Mouse (Mus musculus): ENCODE results near the gene Lamtor1. TPM values are rescaled to one million over a fixed set of nuclear protein-coding genes. Genes with fewer than 3 reads are reported as not detected.

Lamtor1 gene
- polyA plus RNA-seq, 1 experiment from 2014 or later: 144 TPM

DNA sequence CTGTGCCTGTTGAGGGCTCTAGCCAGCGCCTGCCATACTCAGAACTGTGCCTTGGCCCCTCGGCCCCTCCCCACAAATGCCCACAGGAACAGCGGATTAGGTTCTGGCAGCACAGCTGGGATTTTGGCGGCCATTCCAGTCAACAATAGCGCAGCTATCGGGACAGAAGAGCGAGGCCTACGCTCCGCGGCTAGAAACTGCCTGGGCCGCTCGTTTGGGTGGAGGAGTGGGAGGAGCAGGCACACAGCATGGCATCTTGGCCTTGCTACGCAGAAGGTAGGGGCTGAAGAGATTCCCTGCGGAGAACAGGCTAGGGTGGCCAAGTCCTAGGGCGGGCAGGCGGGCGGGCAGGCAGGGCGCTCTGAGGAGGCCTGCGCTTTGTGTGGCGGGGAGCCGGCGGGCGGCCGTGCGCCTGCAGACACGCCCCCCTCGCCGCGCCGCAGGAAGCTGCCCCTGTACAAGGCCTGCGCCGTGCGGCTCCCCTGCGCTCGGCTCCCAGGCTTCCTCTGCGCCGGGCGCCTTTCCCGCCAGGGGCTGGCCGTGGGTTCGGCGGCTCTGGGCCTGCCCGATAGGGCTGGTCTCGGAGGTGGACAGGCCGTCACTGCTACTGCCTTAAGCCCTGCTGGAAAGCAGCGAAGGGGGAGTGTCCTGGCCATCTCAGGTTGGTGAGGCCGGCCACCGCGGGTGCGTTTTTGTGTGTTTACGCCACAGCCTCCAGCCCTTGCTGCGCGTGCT, 64.2 kb downstream of the Lamtor1 start:
- peak; percentile 93 for ATAC-seq
- WGBS: 0% methylated on average over 42 of the region's 53 CpGs
- Histone ChIP-seq H3K4me1 (ENCODE audit: control insufficient read depth, insufficient read depth, low read length) (peaks cover 36% of the 10 kb centered on the region), H3K36me3 (ENCODE audit: control insufficient read depth, insufficient read depth, low read length) (no peaks in the 10 kb centered on the region), H3K4me2 (ENCODE audit: low read length) (peak overlapping the region; percentile 59), H3K9me3 (replicated peaks; ENCODE audit: control insufficient read depth, low read length, poor library complexity, severe bottlenecking) (no peaks in the 10 kb centered on the region), H3K27ac (ENCODE audit: low read length) (peak overlapping the region; percentile 100), H3K4me3 (ENCODE audit: low read depth, low read length) (peak overlapping the region; percentile 71), H3K9ac (ENCODE audit: low read depth, low read length) (peak overlapping the region; percentile 94), H3K27me3 (ENCODE audit: control insufficient read depth, insufficient read depth, low read depth, low read length) (no peaks in the 10 kb centered on the region)

- Histone ChIP-seq H3K4me1 (ENCODE audit: control insufficient read depth, insufficient read depth, low read length) (peaks cover 36% of the 10 kb centered on the region), H3K27ac (ENCODE audit: low read length) (peak overlapping the region; percentile 100), H3K9me3 (replicated peaks; ENCODE audit: control insufficient read depth, low read length, poor library complexity, severe bottlenecking) (no peaks in the 10 kb centered on the region), H3K4me3 (ENCODE audit: low read depth, low read length) (peak overlapping the region; percentile 71), H3K27me3 (ENCODE audit: control insufficient read depth, insufficient read depth, low read depth, low read length) (no peaks in the 10 kb centered on the region), H3K36me3 (ENCODE audit: control insufficient read depth, insufficient read depth, low read length) (no peaks in the 10 kb centered on the region), H3K4me2 (ENCODE audit: low read length) (peak overlapping the region; percentile 59), H3K9ac (ENCODE audit: low read depth, low read length) (peak overlapping the region; percentile 94)
- WGBS: 0% methylated on average over 13 of the region's 17 CpGs
- peak; percentile 81 for ATAC-seq
Observed at GRCm38 (mm10) chr7:101970429-101970775, 64.7 kb downstream of the Lamtor1 start.

DNA sequence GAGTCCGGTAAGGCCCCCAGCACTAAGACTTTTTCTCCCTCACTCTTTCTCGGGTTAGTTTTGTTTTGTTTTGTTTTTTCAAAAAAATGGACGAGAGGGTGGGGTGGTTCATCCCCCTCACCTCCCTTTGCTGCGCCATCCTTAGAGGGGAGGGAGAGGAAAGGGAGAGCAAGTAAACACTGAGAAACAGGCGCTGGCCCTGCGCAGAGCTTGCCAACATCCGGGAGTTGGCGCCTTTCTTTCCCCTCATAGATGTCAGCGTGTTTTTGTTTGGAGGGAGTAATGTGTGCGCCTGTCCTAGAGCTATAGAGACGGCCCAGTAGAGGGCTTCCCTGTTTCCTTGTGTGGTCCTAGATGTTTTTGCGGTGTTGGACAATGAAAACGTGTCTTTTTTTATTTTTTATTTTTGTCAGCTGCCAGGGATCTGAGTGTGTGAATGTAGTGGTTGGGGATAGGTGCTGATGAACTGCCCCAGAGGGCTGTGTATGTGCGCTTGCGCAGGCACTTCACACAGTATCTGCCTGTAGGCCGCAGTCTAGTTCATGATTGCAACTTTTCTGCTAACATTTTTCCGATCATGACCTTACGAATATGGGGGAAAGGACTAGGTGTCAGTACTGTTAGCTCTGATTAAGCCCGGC, 65.2 kb downstream of the Lamtor1 start:
- Histone ChIP-seq H3K4me3 (ENCODE audit: low read depth, low read length) (peak overlapping the region; percentile 71), H3K27ac (ENCODE audit: low read length) (peak overlapping the region; percentile 100), H3K27me3 (ENCODE audit: control insufficient read depth, insufficient read depth, low read depth, low read length) (no peaks in the 10 kb centered on the region), H3K4me2 (ENCODE audit: low read length) (peak overlapping the region; percentile 59), H3K9me3 (replicated peaks; ENCODE audit: control insufficient read depth, low read length, poor library complexity, severe bottlenecking) (no peaks in the 10 kb centered on the region), H3K36me3 (ENCODE audit: control insufficient read depth, insufficient read depth, low read length) (no peaks in the 10 kb centered on the region), H3K9ac (ENCODE audit: low read depth, low read length) (peak overlapping the region; percentile 94), H3K4me1 (ENCODE audit: control insufficient read depth, insufficient read depth, low read length) (peaks cover 36% of the 10 kb centered on the region)
- peak; percentile 73 for ATAC-seq
- 3% methylated on average over 19 of the region's 19 CpGs for WGBS

GRCm38 (mm10) chr7:101971721-101972120, 66.0 kb downstream of the Lamtor1 start:
- Histone ChIP-seq H3K36me3 (ENCODE audit: control insufficient read depth, insufficient read depth, low read length) (no peaks in the 10 kb centered on the region), H3K4me1 (ENCODE audit: control insufficient read depth, insufficient read depth, low read length) (peaks cover 36% of the 10 kb centered on the region), H3K9ac (ENCODE audit: low read depth, low read length) (peak overlapping the region; percentile 94), H3K27ac (ENCODE audit: low read length) (peak overlapping the region; percentile 100), H3K27me3 (ENCODE audit: control insufficient read depth, insufficient read depth, low read depth, low read length) (no peaks in the 10 kb centered on the region), H3K9me3 (replicated peaks; ENCODE audit: control insufficient read depth, low read length, poor library complexity, severe bottlenecking) (no peaks in the 10 kb centered on the region), H3K4me2 (ENCODE audit: low read length) (peak overlapping the region; percentile 59), H3K4me3 (ENCODE audit: low read depth, low read length) (peak overlapping the region; percentile 71)
- ATAC-seq: no peak
- WGBS: 60% methylated on average over 2 of the region's 2 CpGs

DNA sequence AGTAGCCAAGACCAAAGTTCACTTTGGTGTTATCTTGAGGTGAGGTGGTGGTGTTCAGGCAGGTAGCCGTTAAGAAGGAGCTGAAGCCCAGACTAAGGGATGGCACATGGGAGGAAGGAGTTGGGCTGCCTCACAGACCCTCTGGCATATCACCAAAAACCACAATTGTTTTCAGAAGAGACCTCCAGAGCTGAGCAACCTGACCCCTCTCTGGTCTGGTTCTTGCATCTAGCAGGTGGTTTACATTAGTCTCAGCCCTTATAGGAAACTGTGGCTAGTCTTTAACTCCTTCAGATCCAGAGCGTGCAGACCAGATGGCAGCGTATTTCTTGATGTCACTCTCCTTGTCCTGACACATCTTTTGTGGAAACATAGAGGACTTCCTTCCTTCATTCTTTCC, 68.0 kb downstream of the Lamtor1 start:
- H3K4me3 ChIP-seq (ENCODE audit: low read depth, low read length): no peak overlapping the region
- no peak for ATAC-seq
- no peak overlapping the region for H3K9ac ChIP-seq (ENCODE audit: low read depth, low read length)
- WGBS: 91% methylated on average over 3 of the region's 3 CpGs
- H3K36me3 ChIP-seq (ENCODE audit: control insufficient read depth, insufficient read depth, low read length): no peaks in the 10 kb centered on the region
- peaks cover 28% of the 10 kb centered on the region for H3K4me1 ChIP-seq (ENCODE audit: control insufficient read depth, insufficient read depth, low read length)
- no peaks in the 10 kb centered on the region for H3K9me3 ChIP-seq (replicated peaks; ENCODE audit: control insufficient read depth, low read length, poor library complexity, severe bottlenecking)
- H3K27me3 ChIP-seq (ENCODE audit: control insufficient read depth, insufficient read depth, low read depth, low read length): no peaks in the 10 kb centered on the region
- no peak overlapping the region for H3K27ac ChIP-seq (ENCODE audit: low read length)
- H3K4me2 ChIP-seq (ENCODE audit: low read length): no peak overlapping the region

DNA sequence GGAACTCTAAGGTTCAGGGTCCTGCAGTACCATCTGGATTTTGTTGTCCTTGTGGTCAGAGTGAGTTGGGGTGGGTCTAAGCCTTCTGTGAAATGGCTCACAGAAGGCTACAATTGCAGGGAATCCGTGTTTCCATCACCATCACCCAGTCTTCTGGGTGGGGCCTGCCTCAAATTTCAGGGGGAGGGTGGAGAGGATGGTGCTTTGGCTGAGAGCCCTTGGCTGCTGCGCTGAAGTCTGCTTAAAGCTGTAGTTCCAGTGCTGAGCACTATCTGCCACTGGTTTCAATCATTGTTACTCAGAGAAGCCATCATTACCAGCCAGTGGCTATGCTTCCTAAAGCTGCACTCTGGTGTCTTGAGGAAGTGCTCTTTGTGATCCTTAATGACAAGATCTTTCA, 68.8 kb downstream of the Lamtor1 start:
- no peak overlapping the region for H3K27ac ChIP-seq (ENCODE audit: low read length)
- no peak for ATAC-seq
- H3K27me3 ChIP-seq (ENCODE audit: control insufficient read depth, insufficient read depth, low read depth, low read length): no peaks in the 10 kb centered on the region
- no peak overlapping the region for H3K4me3 ChIP-seq (ENCODE audit: low read depth, low read length)
- no peaks in the 10 kb centered on the region for H3K9me3 ChIP-seq (replicated peaks; ENCODE audit: control insufficient read depth, low read length, poor library complexity, severe bottlenecking)
- H3K9ac ChIP-seq (ENCODE audit: low read depth, low read length): no peak overlapping the region
- H3K36me3 ChIP-seq (ENCODE audit: control insufficient read depth, insufficient read depth, low read length): no peaks in the 10 kb centered on the region
- no peak overlapping the region for H3K4me2 ChIP-seq (ENCODE audit: low read length)
- WGBS: 85% methylated on average over 2 of the region's 2 CpGs
- peaks cover 23% of the 10 kb centered on the region for H3K4me1 ChIP-seq (ENCODE audit: control insufficient read depth, insufficient read depth, low read length)

Small RNA genes within 50 kb of the gene (microRNA-seq; reads per million reads assigned to microRNA genes)
- gene Gm22655: not detected

Other genes starting within 250 kb of the Lamtor1 start
- 43.0 and 46.5 TPM in 2 replicates for gene Clpb, start 242.3 kb upstream of the Lamtor1 start, polyA plus RNA-seq (2015; fragmentation: Nextera tagmentation; extraction: Ambion mirVana)
- 0.21 TPM in 1 of 2 replicates, not detected in the other for gene Phox2a, start 87.6 kb upstream of the Lamtor1 start, polyA plus RNA-seq (2015; fragmentation: Nextera tagmentation; extraction: Ambion mirVana)
- gene Inppl1, start 67.7 kb upstream of the Lamtor1 start, polyA plus RNA-seq (2015; fragmentation: Nextera tagmentation; extraction: Ambion mirVana): 4.2 and 10.2 TPM in 2 replicates
- gene Folr2, start 48.7 kb upstream of the Lamtor1 start, polyA plus RNA-seq (2015; fragmentation: Nextera tagmentation; extraction: Ambion mirVana): 1.0 and 1.1 TPM in 2 replicates
- 71.6 and 79.9 TPM in 2 replicates for gene Anapc15, start 42.2 kb upstream of the Lamtor1 start, polyA plus RNA-seq (2015; fragmentation: Nextera tagmentation; extraction: Ambion mirVana)
- gene Folr1, start 35.1 kb upstream of the Lamtor1 start, polyA plus RNA-seq (2015; fragmentation: Nextera tagmentation; extraction: Ambion mirVana): 23.7 and 24.2 TPM in 2 replicates
- gene Tomt, start 455 bp downstream of the Lamtor1 start, polyA plus RNA-seq (2015; fragmentation: Nextera tagmentation; extraction: Ambion mirVana): 0.21 and 0.35 TPM in 2 replicates
- 11.6 and 13.4 TPM in 2 replicates for gene Lrrc51, start 28.0 kb downstream of the Lamtor1 start, polyA plus RNA-seq (2015; fragmentation: Nextera tagmentation; extraction: Ambion mirVana)
- gene Numa1, start 28.2 kb downstream of the Lamtor1 start, polyA plus RNA-seq (2015; fragmentation: Nextera tagmentation; extraction: Ambion mirVana): 37.8 and 47.3 TPM in 2 replicates
- gene Il18bp, start 112.8 kb downstream of the Lamtor1 start, polyA plus RNA-seq (2015; fragmentation: Nextera tagmentation; extraction: Ambion mirVana): 4.1 and 4.9 TPM in 2 replicates
- 36.1 and 36.6 TPM in 2 replicates for gene Rnf121, start 159.6 kb downstream of the Lamtor1 start, polyA plus RNA-seq (2015; fragmentation: Nextera tagmentation; extraction: Ambion mirVana)
- gene Xndc1, start 159.6 kb downstream of the Lamtor1 start, polyA plus RNA-seq (2015; fragmentation: Nextera tagmentation; extraction: Ambion mirVana): 28.7 and 31.5 TPM in 2 replicates
- 1.1 and 1.3 TPM in 2 replicates for gene Xntrpc, start 159.8 kb downstream of the Lamtor1 start, polyA plus RNA-seq (2015; fragmentation: Nextera tagmentation; extraction: Ambion mirVana)
- not detected in 2 replicates for gene Trpc2, start 177.2 kb downstream of the Lamtor1 start, polyA plus RNA-seq (2015; fragmentation: Nextera tagmentation; extraction: Ambion mirVana)
- 0.25 and 0.57 TPM in 2 replicates for gene Art1, start 195.8 kb downstream of the Lamtor1 start, polyA plus RNA-seq (2015; fragmentation: Nextera tagmentation; extraction: Ambion mirVana)
- gene Art5, start 203.6 kb downstream of the Lamtor1 start, polyA plus RNA-seq (2015; fragmentation: Nextera tagmentation; extraction: Ambion mirVana): 0.17 TPM in 1 of 2 replicates, not detected in the other
- gene Chrna10, start 210.9 kb downstream of the Lamtor1 start, polyA plus RNA-seq (2015; fragmentation: Nextera tagmentation; extraction: Ambion mirVana): not detected in 2 replicates

All from midbrain, embryonic 16.5 days (tissue).